Mouse (Mus musculus) heart, postnatal 36 days (tissue): ENCODE data around the gene Limk1. TPM values are rescaled to one million over a fixed set of nuclear protein-coding genes. Genes with fewer than 3 reads are reported as not detected.

ENCODE experiments used
- total RNA-seq, 2 experiments: library from RNA; stranded (reverse); gene quantifications; 2 replicates each; pipeline ENCODE4 v1.2.3; 2021

Gene Limk1
- total RNA-seq, 2 experiments from 2014 or later, result 4.5 to 4.9 TPM

Other genes with a start within 250 kb of the Limk1 start
- 10 to 100 TPM; 23.4 to 26.9 TPM for gene Gtf2ird1, start 231.9 kb downstream of the Limk1 start, total RNA-seq
- 1 to 10 TPM; 6.4 to 7.5 TPM for gene Clip2, start 136.2 kb downstream of the Limk1 start, total RNA-seq
- gene Syna, start 128.4 kb downstream of the Limk1 start, total RNA-seq, result not detected
- gene Rfc2, start 107.2 kb downstream of the Limk1 start, total RNA-seq, result 10 to 100 TPM; 23.4 to 23.9 TPM
- 1 to 10 TPM; 1.6 to 2.2 TPM for gene Lat2, start 73.6 kb downstream of the Limk1 start, total RNA-seq
- 100 to 1,000 TPM; 143 to 145 TPM for gene Eif4h, start 49.1 kb downstream of the Limk1 start, total RNA-seq
- gene Eln, start 58.7 kb upstream of the Limk1 start, total RNA-seq, result 100 to 1,000 TPM in 1 of 2 experiments, 10 to 100 TPM in 1; 67.1 to 103 TPM
- gene Tmem270, start 218.1 kb upstream of the Limk1 start, total RNA-seq, result not detected
- not detected for gene Cldn13, start 226.9 kb upstream of the Limk1 start, total RNA-seq
- 1 to 10 TPM; 7.3 to 7.5 TPM for gene Mettl27, start 243.8 kb upstream of the Limk1 start, total RNA-seq